Mouse (Mus musculus) midbrain, embryonic 14.5 days (tissue): ENCODE results near the gene Rundc3a. TPM values are rescaled to one million over a fixed set of nuclear protein-coding genes. Genes with fewer than 3 reads are reported as not detected.

Experiments used
- ATAC-seq: fragments of 200-750 bp; cut with Nextera tagmentation; 2 replicates; pipeline ENCODE4 v1.8.0; 2017; ENCODE audit warnings: moderate number of reproducible peaks, moderate library complexity; ENCODE audit not compliant: low FRiP score, low TSS enrichment
- DNase-seq: peaks from one replicate; pipeline ENCODE4 v3.0.0-alpha.2; 2015
- H3K27ac ChIP-seq: fragments of 300-500 bp; sonication (generic); replicated peaks from 2 replicates; pipeline ENCODE4 v1.5.1; 2014; ENCODE audit warnings: mild to moderate bottlenecking, low read depth, low read length, moderate library complexity
- H3K27me3 ChIP-seq: fragments of 300-500 bp; sonication (generic); 2 replicates; pipeline ENCODE4 v1.6.1; 2014; ENCODE audit warnings: low read length, control low read depth, mixed read lengths; ENCODE audit not compliant: control insufficient read depth, insufficient read depth
- H3K36me3 ChIP-seq: fragments of 300-500 bp; sonication (generic); 2 replicates; pipeline ENCODE4 v1.6.1; 2014; ENCODE audit warnings: low read length, control low read depth; ENCODE audit not compliant: control insufficient read depth, insufficient read depth
- H3K4me1 ChIP-seq: fragments of 300-500 bp; sonication (generic); 2 replicates; pipeline ENCODE4 v1.6.1; 2014; ENCODE audit warnings: mild to moderate bottlenecking, antibody characterized with exemption, low read length, control low read depth; ENCODE audit not compliant: control insufficient read depth, insufficient read depth
- H3K4me2 ChIP-seq: fragments of 300-500 bp; sonication (generic); 2 replicates; pipeline ENCODE4 v1.6.1; 2014; ENCODE audit warnings: mild to moderate bottlenecking, low read length, moderate library complexity
- H3K4me3 ChIP-seq: fragments of 300-500 bp; sonication (generic); replicated peaks from 2 replicates; pipeline ENCODE4 v1.5.1; 2014; ENCODE audit warnings: low read depth, low read length
- H3K9ac ChIP-seq: fragments of 300-500 bp; sonication (generic); replicated peaks from 2 replicates; pipeline ENCODE4 v1.6.1; 2014; ENCODE audit warnings: mild to moderate bottlenecking, low read length, moderate library complexity
- H3K9me3 ChIP-seq: fragments of 300-500 bp; sonication (generic); 2 replicates; pipeline ENCODE4 v1.6.1; 2016; ENCODE audit warnings: low read length, control low read depth, mixed read lengths; ENCODE audit not compliant: control insufficient read depth
- WGBS: fragments of 180-500 bp; shearing (Covaris S2); extraction: QIAGEN DNeasy Blood & Tissue Kit; methylation state at CpG from one replicate; pipeline ENCODE4 v1.1.7; 2014; 5-methylcytosine and 5-hydroxymethylcytosine counted together
- polyA plus RNA-seq: library from polyadenylated mRNA; unstranded; fragments of >200 nt; fragmentation: Nextera tagmentation; extraction: Ambion mirVana; gene quantifications from 2 replicates; pipeline ENCODE4 v1.2.1, GENCODE M21; 2014

Rundc3a gene
- polyA plus RNA-seq, 1 experiment from 2014 or later, result 113 TPM

- Histone ChIP-seq H3K4me3 (no peak overlapping the region), H3K4me2 (no peak overlapping the region), H3K9me3 (no peaks in the 10 kb centered on the region), H3K27ac (no peak overlapping the region), H3K9ac (no peak overlapping the region), H3K27me3 (no peaks in the 10 kb centered on the region; the same call in 1 of the 2 replicates), H3K4me1 (peaks cover 35% of the 10 kb centered on the region), H3K36me3 (peaks cover 60% of the 10 kb centered on the region)
- ATAC-seq, result no peak
- WGBS, result 40% methylated on average over 12 of the region's 12 CpGs
- no peak for DNase-seq
Measured at GRCm38 (mm10) chr11:102401898-102402500, 8.8 kb downstream of the Rundc3a start.

GRCm38 (mm10) chr11:102403657-102404056 lies 10.5 kb downstream of the Rundc3a start:
- no peak overlapping the region for H3K4me3 ChIP-seq
- H3K27me3 ChIP-seq, result no peaks in the 10 kb centered on the region; the same call in 1 of the 2 replicates
- H3K9me3 ChIP-seq, result no peaks in the 10 kb centered on the region
- H3K36me3 ChIP-seq, result peaks cover 56% of the 10 kb centered on the region
- no peak for DNase-seq
- WGBS, result 95% methylated on average over 11 of the region's 11 CpGs
- no peak overlapping the region for H3K27ac ChIP-seq
- H3K9ac ChIP-seq, result no peak overlapping the region
- H3K4me2 ChIP-seq, result no peak overlapping the region
- peaks cover 30% of the 10 kb centered on the region for H3K4me1 ChIP-seq
- no peak for ATAC-seq

GRCm38 (mm10) chr11:102404161-102405010 lies 11.2 kb downstream of the Rundc3a start:
- no peak overlapping the region for H3K27ac ChIP-seq
- H3K36me3 ChIP-seq, result peaks cover 49% of the 10 kb centered on the region
- peaks cover 28% of the 10 kb centered on the region for H3K4me1 ChIP-seq
- WGBS, result 83% methylated on average over 18 of the region's 18 CpGs
- no peak for ATAC-seq
- no peak overlapping the region for H3K4me3 ChIP-seq
- H3K27me3 ChIP-seq, result no peaks in the 10 kb centered on the region; the same call in 1 of the 2 replicates
- H3K9me3 ChIP-seq, result no peaks in the 10 kb centered on the region
- H3K9ac ChIP-seq, result no peak overlapping the region
- H3K4me2 ChIP-seq, result peak overlapping the region; percentile 19
- DNase-seq, result no peak

- 89% methylated on average over 11 of the region's 11 CpGs for WGBS
- DNase-seq (no peak), ATAC-seq (no peak)
- Histone ChIP-seq H3K27ac (no peak overlapping the region), H3K36me3 (peaks cover 36% of the 10 kb centered on the region), H3K27me3 (no peaks in the 10 kb centered on the region), H3K4me1 (peaks cover 21% of the 10 kb centered on the region), H3K4me3 (peak overlapping the region; percentile 79), H3K4me2 (peak overlapping the region; percentile 79), H3K9ac (peak overlapping the region; percentile 80; the same call in 1 of the 2 replicates), H3K9me3 (no peaks in the 10 kb centered on the region)
Measured at GRCm38 (mm10) chr11:102405544-102406285, 12.5 kb downstream of the Rundc3a start.

- Histone ChIP-seq H3K4me1 (peaks cover 21% of the 10 kb centered on the region), H3K36me3 (peaks cover 29% of the 10 kb centered on the region), H3K9ac (peak overlapping the region; percentile 80), H3K9me3 (no peaks in the 10 kb centered on the region), H3K27me3 (no peaks in the 10 kb centered on the region), H3K27ac (peak overlapping the region; percentile 84), H3K4me2 (peak overlapping the region; percentile 79), H3K4me3 (peak overlapping the region; percentile 79)
- WGBS, result 6% methylated on average over 3 of the region's 3 CpGs
- no peak for ATAC-seq
- DNase-seq, result no peak
Measured at GRCm38 (mm10) chr11:102406401-102406800, 13.2 kb downstream of the Rundc3a start.

GRCm38 (mm10) chr11:102406900-102407833 lies 14.0 kb downstream of the Rundc3a start:
- Histone ChIP-seq H3K4me2 (peak overlapping the region; percentile 79), H3K9ac (peak overlapping the region; percentile 80), H3K9me3 (no peaks in the 10 kb centered on the region), H3K4me1 (peaks cover 21% of the 10 kb centered on the region), H3K4me3 (peak overlapping the region; percentile 79), H3K27me3 (no peaks in the 10 kb centered on the region), H3K27ac (peak overlapping the region; percentile 84), H3K36me3 (peaks cover 21% of the 10 kb centered on the region)
- ATAC-seq, result peak; percentile 71
- peak; percentile 95 for DNase-seq
- WGBS, result under 1% methylated on average over 83 of the region's 85 CpGs

- peak within 1 kb of the TSS; percentile 79 for H3K4me3 ChIP-seq
- peak within 1 kb of the TSS; percentile 84 for H3K27ac ChIP-seq
- peak within 1 kb of the TSS; percentile 79 for H3K4me2 ChIP-seq
- ATAC-seq, result no peak
- peaks cover 21% of the 10 kb centered on the region for H3K4me1 ChIP-seq
- peaks cover 15% of the 10 kb centered on the region for H3K36me3 ChIP-seq
- under 1% methylated on average over 19 of the region's 19 CpGs for WGBS
- H3K9me3 ChIP-seq, result no peaks in the 10 kb centered on the region
- H3K9ac ChIP-seq, result peak within 1 kb of the TSS; percentile 80
- DNase-seq, result no peak
- H3K27me3 ChIP-seq, result no peaks in the 10 kb centered on the region
Measured at GRCm38 (mm10) chr11:102407834-102408215, 14.6 kb downstream of the Rundc3a start, which contains the start of gene Slc25a39. Gene Slc25a39, minus strand, starts transcription at chr11:102407946.
